Mouse (Mus musculus): ENCODE data around the gene Psmd12. TPM values are rescaled to one million over a fixed set of nuclear protein-coding genes. Genes with fewer than 3 reads are reported as not detected.

The Psmd12 gene
- polyA plus RNA-seq (2015; fragmentation: Nextera tagmentation; extraction: Ambion mirVana), result 175 and 178 TPM in 2 replicates

- Histone ChIP-seq H3K9ac (peak within 1 kb of the TSS; percentile 98), H3K4me2 (replicated peaks) (peak within 1 kb of the TSS; percentile 95), H3K27ac (peak within 1 kb of the TSS; percentile 76), H3K27me3 (no peaks in the 10 kb centered on the region), H3K9me3 (no peaks in the 10 kb centered on the region), H3K4me1 (peaks cover 18% of the 10 kb centered on the region), H3K4me3 (peak within 1 kb of the TSS; percentile 87), H3K36me3 (peaks cover 1% of the 10 kb centered on the region; the same call in 1 of the 2 replicates)
- ATAC-seq (ENCODE audit: low FRiP score, low read depth), result peak; percentile 97
- under 1% methylated on average over 51 of the region's 51 CpGs for WGBS
Observed at GRCm38 (mm10) chr11:107479053-107479861, at the start of gene Psmd12. Gene Psmd12 (plus strand): TSS chr11:107479484.

- ATAC-seq (ENCODE audit: low FRiP score, low read depth), result no peak
- H3K4me2 ChIP-seq (replicated peaks), result no peak overlapping the region
- no peaks in the 10 kb centered on the region for H3K27me3 ChIP-seq
- H3K4me1 ChIP-seq, result peaks cover 10% of the 10 kb centered on the region
- H3K9me3 ChIP-seq, result no peaks in the 10 kb centered on the region; the same call in 1 of the 2 replicates
- no peak overlapping the region for H3K4me3 ChIP-seq
- H3K9ac ChIP-seq, result no peak overlapping the region
- WGBS, result 81% methylated on average over 7 of the region's 7 CpGs
- no peak overlapping the region for H3K27ac ChIP-seq
- H3K36me3 ChIP-seq, result peaks cover 6% of the 10 kb centered on the region; the same call in 1 of the 2 replicates
Observed at GRCm38 (mm10) chr11:107431197-107431965, 47.9 kb upstream of the Psmd12 start.

- Histone ChIP-seq H3K4me1 (peaks cover 21% of the 10 kb centered on the region), H3K27ac (no peak overlapping the region), H3K4me3 (no peak overlapping the region), H3K36me3 (peaks cover 6% of the 10 kb centered on the region; the same call in 1 of the 2 replicates), H3K9me3 (peaks cover 4% of the 10 kb centered on the region), H3K4me2 (replicated peaks) (no peak overlapping the region), H3K9ac (no peak overlapping the region), H3K27me3 (no peaks in the 10 kb centered on the region)
- ATAC-seq (ENCODE audit: low FRiP score, low read depth), result no peak
- 89% methylated on average over 6 of the region's 6 CpGs for WGBS
Observed at GRCm38 (mm10) chr11:107435776-107436449, 43.4 kb upstream of the Psmd12 start.

DNA sequence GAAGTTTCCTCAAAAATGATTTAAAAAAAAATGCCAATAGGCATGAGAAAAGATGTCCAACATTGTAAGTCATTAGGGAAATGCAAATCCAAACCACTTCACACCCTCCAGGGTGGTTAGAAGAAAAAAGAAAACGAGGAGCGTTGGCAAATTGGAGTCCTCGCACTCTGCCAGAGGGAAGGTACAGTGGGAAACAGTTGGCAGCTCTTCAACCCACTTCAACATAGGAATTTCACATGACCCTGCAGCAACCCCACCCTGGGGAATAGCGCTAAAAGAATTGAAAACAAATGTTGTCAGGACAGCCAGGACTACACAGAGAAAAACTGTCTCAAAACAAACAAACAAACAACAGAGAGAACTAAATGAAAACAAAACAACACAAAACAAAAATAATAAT is 41.6 kb upstream of the Psmd12 start:
- WGBS, result 37% methylated on average over 4 of the region's 4 CpGs
- peaks cover 4% of the 10 kb centered on the region for H3K9me3 ChIP-seq
- no peak overlapping the region for H3K9ac ChIP-seq
- no peak overlapping the region for H3K4me3 ChIP-seq
- 0 out of 2 replicates have a peak, but pooled peaks have one; percentile 64 for ATAC-seq (ENCODE audit: low FRiP score, low read depth)
- peak overlapping the region; percentile 16; the same call in 1 of the 2 replicates for H3K27ac ChIP-seq
- H3K4me1 ChIP-seq, result peaks cover 21% of the 10 kb centered on the region
- peaks cover 6% of the 10 kb centered on the region; the same call in 1 of the 2 replicates for H3K36me3 ChIP-seq
- no peaks in the 10 kb centered on the region for H3K27me3 ChIP-seq
- H3K4me2 ChIP-seq (replicated peaks), result no peak overlapping the region

DNA sequence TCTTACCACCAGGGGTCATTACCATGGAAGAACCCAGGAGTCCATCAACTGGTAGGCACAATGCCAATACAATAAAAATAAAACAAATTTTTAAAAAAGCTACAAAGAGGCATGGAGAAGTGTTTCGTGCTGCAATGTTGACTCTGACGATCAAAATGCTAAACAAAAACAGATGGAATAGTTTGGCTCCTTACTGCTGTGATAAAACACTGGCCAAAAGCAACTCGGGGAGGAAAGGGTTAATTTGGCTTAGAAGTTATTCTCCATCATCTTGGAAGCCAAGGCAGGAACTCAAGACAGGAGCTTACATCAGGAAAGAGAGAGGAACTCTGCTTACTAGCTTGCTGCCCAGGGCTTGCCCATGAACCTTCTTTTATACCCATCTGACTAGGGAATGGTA is 41.1 kb upstream of the Psmd12 start:
- Histone ChIP-seq H3K9me3 (peaks cover 4% of the 10 kb centered on the region), H3K4me2 (replicated peaks) (no peak overlapping the region), H3K9ac (no peak overlapping the region), H3K27me3 (no peaks in the 10 kb centered on the region), H3K4me3 (no peak overlapping the region), H3K36me3 (peaks cover 6% of the 10 kb centered on the region; the same call in 1 of the 2 replicates), H3K4me1 (peaks cover 17% of the 10 kb centered on the region), H3K27ac (peak overlapping the region; percentile 16; the same call in 1 of the 2 replicates)
- WGBS, result 31% methylated on average over 3 of the region's 3 CpGs
- peak; percentile 54; the same call in 1 of the 2 replicates for ATAC-seq (ENCODE audit: low FRiP score, low read depth)

DNA sequence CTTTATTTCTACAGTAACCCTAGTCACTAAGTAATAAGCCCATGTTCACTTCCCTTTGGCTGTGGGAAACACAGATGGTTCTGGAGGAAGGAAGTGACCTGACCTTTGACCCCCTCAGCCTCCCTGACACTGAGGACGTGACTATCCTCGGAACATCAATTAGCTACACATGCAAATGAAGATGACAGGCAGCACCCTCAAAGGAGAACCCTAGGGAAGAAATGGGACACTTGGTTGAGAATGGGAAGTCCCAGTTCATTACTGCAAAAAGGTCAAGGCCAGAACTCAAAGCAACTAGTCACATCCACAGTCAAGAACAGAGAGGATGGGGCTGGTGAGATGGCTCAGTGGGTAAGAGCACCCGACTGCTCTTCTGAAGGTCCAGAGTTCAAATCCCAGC is 38.2 kb upstream of the Psmd12 start:
- H3K36me3 ChIP-seq, result no peaks in the 10 kb centered on the region; the same call in 1 of the 2 replicates
- no peak for ATAC-seq (ENCODE audit: low FRiP score, low read depth)
- H3K4me1 ChIP-seq, result peaks cover 11% of the 10 kb centered on the region
- no peak overlapping the region for H3K4me2 ChIP-seq (replicated peaks)
- no peak overlapping the region for H3K9ac ChIP-seq
- peaks cover 4% of the 10 kb centered on the region for H3K9me3 ChIP-seq
- H3K4me3 ChIP-seq, result no peak overlapping the region
- no peak overlapping the region for H3K27ac ChIP-seq
- WGBS, result 54% methylated on average over 3 of the region's 3 CpGs
- no peaks in the 10 kb centered on the region for H3K27me3 ChIP-seq

DNA sequence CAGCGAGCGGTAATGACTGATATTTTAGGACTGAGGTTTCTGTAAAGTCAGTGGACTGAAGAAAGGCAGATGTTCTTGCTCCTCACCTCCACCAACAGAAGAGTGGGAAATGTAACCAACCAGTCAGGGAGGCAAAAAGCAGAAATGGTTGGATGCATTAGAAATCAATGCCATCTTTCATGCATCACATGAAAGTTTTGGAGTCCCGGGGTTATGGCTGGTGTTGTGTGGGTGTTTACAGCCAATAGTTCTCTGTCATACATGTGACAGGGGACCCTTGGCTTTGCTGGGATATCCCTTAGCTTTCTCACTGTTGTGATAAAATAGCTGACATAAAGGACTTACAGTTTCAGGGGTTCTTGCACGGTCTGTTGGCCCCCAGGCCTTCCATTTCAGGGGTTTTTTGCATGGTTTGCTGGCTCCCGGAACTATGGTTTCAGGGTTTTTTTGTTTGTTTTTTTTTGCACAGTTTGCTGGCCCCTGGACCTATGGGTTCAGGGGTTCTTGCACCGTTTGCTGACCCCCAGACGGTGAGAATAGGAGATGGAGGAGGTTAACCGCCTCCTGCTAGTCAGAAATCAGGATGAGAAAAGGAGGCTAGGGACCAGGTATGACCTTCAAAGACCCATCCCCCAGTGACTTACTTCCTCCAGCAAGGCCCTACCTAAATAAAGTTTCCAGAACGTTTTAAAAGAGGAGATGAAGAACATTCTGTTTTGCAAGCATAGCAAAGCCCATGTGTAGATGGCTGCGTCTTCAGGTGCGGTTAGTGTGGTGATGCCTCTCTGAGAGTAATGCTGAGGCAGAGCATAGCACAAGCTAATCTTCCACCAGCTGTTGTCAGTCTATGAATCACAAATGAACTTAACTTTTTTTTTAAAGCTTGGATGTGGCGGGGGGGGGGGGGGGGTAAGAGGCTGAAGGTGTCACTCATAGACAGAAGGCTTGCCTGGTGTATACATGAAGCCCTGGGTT is 35.9 kb upstream of the Psmd12 start:
- Histone ChIP-seq H3K4me3 (no peak overlapping the region), H3K9ac (no peak overlapping the region), H3K4me2 (replicated peaks) (no peak overlapping the region), H3K9me3 (peaks cover 1% of the 10 kb centered on the region), H3K36me3 (no peaks in the 10 kb centered on the region), H3K27me3 (no peaks in the 10 kb centered on the region), H3K27ac (no peak overlapping the region), H3K4me1 (0 out of 2 replicates have a peak, but pooled peaks cover 13% of the 10 kb centered on the region)
- WGBS, result 83% methylated on average over 12 of the region's 12 CpGs
- ATAC-seq (ENCODE audit: low FRiP score, low read depth), result no peak

DNA sequence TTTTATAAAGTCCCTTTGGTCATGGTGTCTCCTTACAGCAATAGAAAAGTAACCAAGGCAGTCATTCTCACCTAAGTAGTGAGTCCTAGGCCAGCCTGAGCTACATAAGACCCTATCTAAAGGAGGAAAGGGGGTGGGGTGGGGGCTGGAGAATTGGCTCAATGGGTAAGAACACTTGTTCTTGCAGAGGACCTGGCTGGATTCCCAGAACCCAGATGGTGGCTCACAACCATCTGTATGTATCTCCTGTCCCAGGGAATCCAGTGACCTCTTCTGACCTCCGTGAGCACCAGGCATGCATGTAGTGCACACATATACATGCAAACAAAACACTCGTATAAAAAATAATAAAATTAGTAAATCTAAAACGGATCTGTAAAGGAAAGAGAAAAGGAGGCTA is 33.6 kb upstream of the Psmd12 start:
- Histone ChIP-seq H3K4me2 (replicated peaks) (no peak overlapping the region), H3K4me1 (peaks cover 23% of the 10 kb centered on the region), H3K9ac (no peak overlapping the region), H3K9me3 (no peaks in the 10 kb centered on the region), H3K4me3 (no peak overlapping the region), H3K27me3 (no peaks in the 10 kb centered on the region), H3K27ac (no peak overlapping the region), H3K36me3 (no peaks in the 10 kb centered on the region)
- 86% methylated on average over 3 of the region's 3 CpGs for WGBS
- no peak for ATAC-seq (ENCODE audit: low FRiP score, low read depth)

GRCm38 (mm10) chr11:107446650-107447049 is 32.6 kb upstream of the Psmd12 start:
- no peak overlapping the region for H3K4me3 ChIP-seq
- no peak overlapping the region for H3K27ac ChIP-seq
- H3K4me2 ChIP-seq (replicated peaks), result no peak overlapping the region
- 73% methylated on average over 6 of the region's 6 CpGs for WGBS
- no peaks in the 10 kb centered on the region for H3K27me3 ChIP-seq
- H3K4me1 ChIP-seq, result peaks cover 23% of the 10 kb centered on the region
- no peaks in the 10 kb centered on the region for H3K36me3 ChIP-seq
- no peaks in the 10 kb centered on the region for H3K9me3 ChIP-seq
- no peak for ATAC-seq (ENCODE audit: low FRiP score, low read depth)
- no peak overlapping the region for H3K9ac ChIP-seq

- no peaks in the 10 kb centered on the region for H3K36me3 ChIP-seq
- no peak overlapping the region for H3K9ac ChIP-seq
- no peak overlapping the region for H3K4me3 ChIP-seq
- H3K4me2 ChIP-seq (replicated peaks), result no peak overlapping the region
- 63% methylated on average over 5 of the region's 5 CpGs for WGBS
- no peaks in the 10 kb centered on the region for H3K9me3 ChIP-seq
- peaks cover 23% of the 10 kb centered on the region for H3K4me1 ChIP-seq
- no peak for ATAC-seq (ENCODE audit: low FRiP score, low read depth)
- H3K27me3 ChIP-seq, result no peaks in the 10 kb centered on the region
- H3K27ac ChIP-seq, result no peak overlapping the region
Observed at GRCm38 (mm10) chr11:107447349-107447748, 31.9 kb upstream of the Psmd12 start.

DNA sequence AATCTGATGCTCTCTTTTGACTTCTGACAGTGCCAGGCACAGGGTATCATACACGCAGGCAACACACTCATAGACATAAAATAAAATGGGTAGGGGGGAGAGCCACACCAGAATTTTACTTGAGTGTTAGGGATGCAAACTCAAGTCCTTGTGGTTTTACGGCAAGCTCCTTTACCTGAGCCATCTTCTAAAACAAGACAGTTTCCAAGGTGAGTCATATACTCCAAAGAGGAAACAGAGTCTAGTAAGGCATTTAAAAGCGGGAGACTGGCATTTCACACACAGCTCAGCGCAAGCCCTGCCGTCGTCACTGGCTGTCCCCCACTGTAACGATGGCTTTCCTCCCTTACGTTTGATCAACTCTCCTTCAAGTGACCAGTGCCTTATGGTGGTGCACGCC is 31.4 kb upstream of the Psmd12 start:
- Histone ChIP-seq H3K9me3 (no peaks in the 10 kb centered on the region), H3K36me3 (peaks cover 2% of the 10 kb centered on the region; the same call in 1 of the 2 replicates), H3K4me3 (no peak overlapping the region), H3K9ac (no peak overlapping the region), H3K4me1 (peaks cover 23% of the 10 kb centered on the region), H3K4me2 (replicated peaks) (no peak overlapping the region), H3K27me3 (no peaks in the 10 kb centered on the region), H3K27ac (no peak overlapping the region)
- ATAC-seq (ENCODE audit: low FRiP score, low read depth), result no peak
- WGBS, result 77% methylated on average over 9 of the region's 9 CpGs

All from limb, embryonic 13.5 days (tissue).